Mouse (Mus musculus) induced T-regulatory cell, adult 2 months (primary cell): ENCODE measurements around the gene Rtcb.

Experiments used
- DNase-seq: peaks from one replicate; pipeline ENCODE4 v3.0.0-alpha.2; 2012; ENCODE audit warnings: low read depth

The Rtcb gene

DNA sequence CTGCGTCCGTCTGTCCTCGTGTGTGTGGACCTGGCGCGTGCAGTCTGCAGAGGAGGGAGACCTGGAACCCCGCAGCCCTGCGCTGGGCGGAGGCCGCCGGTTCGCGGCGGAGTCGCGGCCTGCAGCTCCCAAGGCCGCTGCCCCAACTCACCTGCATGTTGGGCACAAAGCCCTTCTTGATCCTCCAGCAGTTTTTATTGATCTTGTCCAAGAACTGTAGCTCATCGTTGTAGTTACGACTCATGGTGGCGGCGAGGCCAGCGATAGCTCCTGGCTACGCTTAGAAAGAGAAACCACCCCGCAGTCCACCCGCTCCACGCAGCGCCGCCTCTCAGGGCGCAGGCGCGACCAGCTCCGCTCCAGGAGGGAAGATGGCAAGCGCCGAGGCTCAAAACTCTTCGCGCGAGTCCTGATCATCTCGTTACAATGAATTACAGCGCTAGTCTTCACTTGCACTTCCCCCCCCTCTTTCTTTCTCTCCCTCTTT, at the start of gene Rtcb:
TSS of gene Rtcb (minus strand) at position 360 of the 487 bp plus-strand sequence.
- peak; percentile 97 for DNase-seq

GRCm38 (mm10) chr10:86006455-86006854, 48.8 kb upstream of the Rtcb start:
- DNase-seq = no peak

DNA sequence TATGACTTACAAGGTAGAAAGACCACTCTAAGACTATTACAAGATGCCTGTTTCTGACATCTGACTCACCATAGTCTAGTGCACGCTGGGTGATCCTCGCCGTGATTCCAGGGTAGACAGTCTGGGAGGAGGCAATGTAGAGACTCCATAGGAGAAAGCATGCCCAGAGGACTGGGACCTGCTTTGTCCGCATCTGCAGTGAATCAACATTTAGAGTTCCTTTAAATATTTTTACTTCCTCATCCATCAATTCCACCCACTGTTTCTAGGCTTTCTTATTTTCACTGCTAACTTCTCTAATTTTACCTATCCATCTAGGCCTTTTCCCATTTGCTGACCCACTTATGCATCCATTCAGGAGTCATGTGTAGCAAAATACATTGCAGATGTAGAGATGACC, 42.8 kb upstream of the Rtcb start:
- DNase-seq = no peak

- DNase-seq = no peak
These were observed 37.0 kb upstream of the Rtcb start for GRCm38 (mm10) chr10:85994543-85995104.

DNA sequence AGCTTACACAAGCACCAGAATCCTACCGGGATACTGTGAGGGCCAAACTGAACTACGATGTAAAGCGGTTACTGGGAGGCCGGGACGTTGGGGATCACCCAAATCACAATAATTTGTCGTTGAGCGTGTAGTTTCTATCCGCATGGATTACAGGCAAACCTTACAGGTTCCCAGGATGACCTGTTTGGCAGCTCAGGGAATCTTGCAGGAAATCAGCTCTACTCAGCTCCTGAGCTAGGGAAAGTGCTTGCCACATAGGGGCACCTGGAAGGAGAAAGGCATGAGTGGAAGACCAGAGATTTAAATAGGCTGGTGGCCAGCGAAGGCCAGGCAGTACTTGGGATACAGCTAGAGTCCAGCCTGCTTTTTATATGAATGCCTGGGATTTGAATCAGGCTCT, 36.2 kb upstream of the Rtcb start:
- no peak for DNase-seq

DNA sequence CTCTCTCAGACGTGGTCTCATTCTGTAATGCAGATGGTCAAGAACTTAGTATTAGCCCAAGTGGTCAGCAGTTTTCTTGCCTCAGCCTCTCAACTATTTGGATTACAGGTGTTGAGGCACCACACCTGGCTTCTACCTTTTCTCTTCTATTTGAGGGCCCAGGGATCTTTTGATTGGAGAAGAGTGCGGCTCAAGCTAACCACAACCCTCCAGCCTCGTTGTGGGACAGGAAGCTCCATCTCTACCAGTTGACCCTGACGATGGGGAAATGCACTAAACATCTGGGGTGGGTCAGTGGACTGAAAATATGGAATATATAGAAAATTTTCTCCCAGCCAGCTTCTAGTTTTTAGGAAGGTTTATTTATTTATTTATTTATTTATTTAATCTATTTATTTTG, 34.8 kb upstream of the Rtcb start:
- DNase-seq = no peak

DNA sequence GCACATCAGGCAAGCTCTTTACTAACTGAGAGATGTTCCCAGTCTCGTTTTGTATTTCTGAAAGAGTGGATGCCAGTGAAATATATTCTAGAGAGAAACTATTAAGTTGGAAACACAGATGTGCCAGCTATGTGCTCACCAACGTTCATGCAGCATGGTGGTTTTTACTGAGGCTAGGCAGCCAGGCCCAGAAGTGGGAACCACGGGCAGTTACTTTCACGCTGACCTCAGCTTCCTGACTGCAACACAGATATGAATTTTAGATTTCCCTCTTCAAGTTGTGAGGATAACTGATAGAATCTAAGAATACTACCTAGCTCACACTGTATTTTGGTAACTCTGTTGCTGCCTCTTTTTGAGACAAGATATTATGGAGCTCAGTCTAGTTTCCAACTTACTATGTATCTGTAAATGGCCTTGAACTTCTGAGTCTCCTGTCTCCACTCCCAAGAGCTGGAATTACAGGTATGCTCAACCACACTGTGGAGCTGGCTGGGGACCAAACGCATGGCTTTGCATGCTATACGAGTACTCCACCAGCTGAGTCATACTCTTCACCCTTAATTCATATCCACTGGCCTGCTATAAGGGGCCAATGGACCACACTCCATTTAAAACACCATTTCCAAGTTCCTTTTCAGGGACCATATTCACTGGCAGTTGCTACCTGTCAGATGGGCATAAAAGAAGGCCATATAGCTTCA, 31.9 kb upstream of the Rtcb start:
- no peak for DNase-seq

GRCm38 (mm10) chr10:85972915-85973314, 15.3 kb upstream of the Rtcb start:
- DNase-seq = no peak

DNA sequence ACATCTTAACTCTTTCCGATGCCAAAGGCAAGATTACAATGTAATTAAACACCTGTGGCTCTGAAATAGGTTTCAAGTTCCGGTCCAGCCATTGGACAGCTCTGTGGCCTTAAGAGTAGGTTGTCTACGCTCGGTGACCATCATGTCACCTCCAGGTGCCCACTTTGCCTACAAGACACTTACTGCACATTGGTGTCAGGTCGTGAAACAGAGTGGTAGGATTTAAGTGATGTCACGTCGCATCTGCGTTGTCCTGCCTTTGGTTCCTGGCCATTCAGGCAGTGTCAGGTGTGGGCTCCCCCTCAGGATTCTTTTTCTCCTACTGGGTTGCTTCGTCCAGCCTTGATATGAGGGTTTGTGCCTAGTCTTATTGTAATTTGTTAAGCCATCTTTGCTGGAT, 14.2 kb upstream of the Rtcb start:
- no peak for DNase-seq

DNA sequence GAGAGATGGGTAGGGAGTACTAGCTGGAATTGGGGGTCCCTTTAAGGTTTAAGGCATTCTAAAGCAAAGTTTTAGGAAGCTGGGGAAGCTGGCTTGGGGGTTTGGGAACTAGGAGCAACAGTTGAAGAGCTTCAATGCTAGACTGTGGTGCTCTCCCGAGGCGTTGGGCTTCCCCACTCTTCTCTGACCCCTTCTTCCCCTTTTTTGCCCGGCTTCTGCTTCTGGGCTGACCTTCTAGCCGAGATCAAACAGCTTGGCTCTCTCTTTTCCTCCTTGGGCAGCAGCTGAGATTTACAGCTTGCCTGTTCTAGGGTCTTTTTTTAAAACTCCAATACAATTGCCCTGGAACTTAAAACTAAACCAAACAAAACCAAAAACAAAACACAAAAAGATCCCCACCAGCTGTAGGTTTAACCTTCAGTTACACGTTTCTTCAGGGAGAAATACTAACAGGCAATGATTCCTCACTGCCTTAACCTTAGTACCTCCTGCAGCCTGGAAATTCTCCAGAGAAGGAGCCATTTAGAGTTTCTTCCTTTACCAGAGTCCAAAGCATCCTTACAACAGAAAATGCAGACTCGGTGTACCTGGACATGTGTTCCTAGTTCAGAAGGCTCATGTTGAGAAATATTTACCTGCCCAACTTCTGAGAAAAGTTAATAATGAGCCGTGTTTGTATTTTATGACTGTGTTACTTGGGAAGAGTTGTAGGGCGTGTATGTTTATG, 12.4 kb upstream of the Rtcb start:
- no peak for DNase-seq

- DNase-seq = no peak
These were observed 11.1 kb upstream of the Rtcb start for GRCm38 (mm10) chr10:85968731-85969130.

- peak; percentile 76 for DNase-seq
These were observed 10.6 kb upstream of the Rtcb start for GRCm38 (mm10) chr10:85968157-85968634.

DNA sequence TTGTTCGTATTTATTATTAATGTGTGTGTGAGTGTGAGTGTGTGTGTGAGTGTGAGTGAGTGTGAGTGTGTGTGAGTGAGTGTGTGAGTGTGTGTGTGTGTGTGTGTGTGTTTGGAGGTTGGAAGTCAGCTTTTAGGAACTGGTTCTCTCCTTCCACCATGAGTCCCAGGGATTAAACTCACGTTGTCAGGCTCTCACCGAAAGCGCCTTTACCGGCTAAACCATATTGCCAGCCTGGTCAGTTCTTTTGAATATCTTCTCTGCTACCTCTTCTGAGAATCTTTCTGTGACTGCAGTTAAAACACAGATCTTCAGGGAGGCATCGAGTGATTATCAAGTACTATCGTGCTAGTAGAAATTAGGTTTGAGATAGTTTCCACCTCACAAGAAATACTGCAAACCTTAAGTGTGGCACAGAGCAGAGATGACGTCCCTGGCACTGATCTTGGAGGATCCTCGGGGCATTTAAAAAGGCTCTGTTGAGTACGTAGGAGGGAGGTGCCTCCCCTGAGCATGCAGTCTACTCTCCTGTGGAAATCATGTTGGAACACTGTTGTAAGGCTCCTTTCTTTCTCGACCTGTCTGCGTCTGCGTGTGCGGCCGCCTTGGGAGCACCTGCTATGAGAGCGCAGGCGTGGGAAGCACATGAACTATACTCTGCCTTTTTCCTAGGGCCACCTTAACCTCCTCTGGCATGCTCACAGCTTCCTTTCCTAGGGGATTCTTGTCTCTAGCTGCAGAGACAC, 10.0 kb upstream of the Rtcb start:
- no peak for DNase-seq

DNA sequence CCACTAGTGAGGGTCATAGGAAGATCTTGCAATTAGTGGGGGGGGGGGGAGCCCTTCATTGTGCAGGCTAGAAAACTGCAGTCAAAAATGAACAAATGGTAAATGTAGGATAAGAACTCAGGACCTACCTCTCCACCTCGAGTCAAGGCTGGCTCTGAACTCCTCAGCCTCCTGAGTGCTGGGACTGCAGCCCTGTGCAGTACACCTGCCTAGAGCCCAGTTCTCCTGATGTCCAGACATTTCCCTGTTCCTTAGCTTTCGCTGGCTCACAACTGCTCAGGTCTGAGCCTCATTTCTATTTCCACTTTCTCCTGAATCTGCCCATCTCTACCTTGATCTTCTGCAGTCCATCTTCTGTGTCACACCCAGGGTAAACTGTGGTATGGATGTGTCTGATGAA, 8.9 kb upstream of the Rtcb start:
- DNase-seq = no peak

DNA sequence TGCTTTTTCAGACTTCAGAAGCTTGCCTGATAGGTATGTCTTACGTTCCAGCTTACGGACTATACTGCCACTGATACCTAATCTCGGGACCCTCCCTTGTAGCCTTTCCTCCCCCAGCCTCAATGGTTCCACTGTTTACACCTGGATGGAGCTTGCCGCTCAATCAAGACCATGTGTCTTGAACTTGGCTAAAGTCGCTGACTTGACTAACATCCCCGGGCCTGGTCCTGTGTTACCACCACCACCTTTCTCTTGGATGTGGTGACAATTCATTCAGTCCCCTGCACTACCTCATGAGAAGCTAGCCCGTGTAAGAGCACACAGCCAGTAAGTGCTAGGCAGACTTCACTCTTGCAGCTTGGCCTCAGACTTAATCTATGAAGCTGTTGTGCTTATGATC, 6.7 kb upstream of the Rtcb start:
- DNase-seq = no peak

DNA sequence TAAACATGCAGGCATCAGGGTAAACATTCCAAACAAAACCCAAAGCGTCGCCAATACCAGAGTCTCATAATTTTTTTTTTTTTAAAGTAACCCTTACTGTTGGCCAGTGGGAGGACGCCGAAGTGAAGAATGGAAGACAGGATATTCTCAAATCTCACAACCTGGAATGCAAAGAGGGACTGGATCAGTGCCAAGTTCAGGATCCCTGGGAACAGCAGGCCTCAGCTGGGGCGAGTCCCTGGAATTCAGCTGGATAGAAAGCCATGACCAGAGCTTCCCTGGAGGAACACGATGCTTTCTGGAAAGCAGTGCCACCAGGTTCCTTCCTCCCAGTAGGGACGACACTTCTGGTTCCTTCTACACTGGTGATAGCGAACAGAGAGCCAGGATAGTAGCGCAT, 5.3 kb upstream of the Rtcb start:
- DNase-seq = no peak

DNA sequence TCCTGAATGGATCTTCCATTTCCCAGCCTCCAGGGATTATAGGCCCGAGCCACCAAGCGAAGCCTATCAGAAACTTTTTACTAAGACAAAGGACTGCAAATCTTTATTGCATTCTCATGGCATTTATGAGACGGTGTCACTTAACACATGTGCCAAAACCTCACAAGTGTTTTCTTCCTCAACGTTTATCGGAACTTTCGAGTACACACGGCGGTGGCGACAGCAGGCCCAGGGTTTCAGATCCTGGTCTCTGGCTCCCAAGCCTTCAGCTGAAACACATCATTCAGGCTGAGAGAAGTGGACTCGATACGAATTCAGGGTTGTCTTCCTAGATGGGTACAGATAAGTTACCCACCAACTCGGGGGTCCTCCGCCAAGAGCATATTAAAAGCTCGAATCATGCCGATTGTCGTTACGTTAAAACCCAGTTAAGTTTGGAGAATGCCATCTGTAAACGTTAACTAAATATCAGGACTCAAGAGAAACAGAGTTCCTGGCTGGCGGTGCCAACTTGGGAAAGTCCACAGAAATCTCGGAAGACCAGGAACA, 678 bp downstream of the Rtcb start:
- peak; percentile 33 for DNase-seq

DNA sequence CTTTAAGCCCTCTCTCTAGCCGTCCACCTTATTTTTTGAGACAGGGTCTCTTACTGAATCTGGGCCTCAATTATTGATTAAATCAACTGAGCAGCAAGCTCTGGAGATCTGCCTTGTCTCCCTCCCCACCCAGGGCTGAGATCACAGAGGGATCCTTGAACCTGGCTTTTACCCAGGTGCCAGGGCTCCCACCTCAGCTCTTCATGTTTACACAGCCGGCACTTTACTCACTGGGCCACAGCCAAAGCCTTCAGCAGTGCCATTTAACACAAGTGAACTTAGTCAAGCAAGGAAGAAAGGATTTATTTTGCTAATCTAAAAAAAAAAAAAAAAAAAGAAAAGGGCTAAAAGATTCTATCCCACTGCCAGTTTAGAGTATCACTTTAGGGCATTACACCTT, 3.2 kb downstream of the Rtcb start:
- DNase-seq = no peak

DNA sequence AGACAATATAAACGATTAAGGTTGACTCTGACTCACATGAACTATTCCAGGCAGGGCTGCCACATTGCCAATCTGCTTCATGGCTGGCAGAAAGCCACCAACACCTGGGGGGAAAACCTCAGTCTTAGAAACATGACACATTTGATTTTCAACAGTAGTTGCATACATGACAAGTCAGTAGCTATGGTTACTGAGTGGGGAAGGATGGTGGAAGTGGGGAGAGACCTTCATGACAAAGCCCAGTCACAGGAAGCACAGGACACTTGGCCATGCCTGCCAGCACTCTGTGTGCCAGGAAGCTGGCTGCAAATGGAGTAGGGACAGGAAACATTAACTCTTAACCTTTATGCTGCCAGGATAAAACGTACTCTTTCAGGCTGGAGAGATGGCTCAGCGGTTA, 4.2 kb downstream of the Rtcb start:
- no peak for DNase-seq

GRCm38 (mm10) chr10:85951765-85952443, 5.7 kb downstream of the Rtcb start:
- no peak for DNase-seq

DNA sequence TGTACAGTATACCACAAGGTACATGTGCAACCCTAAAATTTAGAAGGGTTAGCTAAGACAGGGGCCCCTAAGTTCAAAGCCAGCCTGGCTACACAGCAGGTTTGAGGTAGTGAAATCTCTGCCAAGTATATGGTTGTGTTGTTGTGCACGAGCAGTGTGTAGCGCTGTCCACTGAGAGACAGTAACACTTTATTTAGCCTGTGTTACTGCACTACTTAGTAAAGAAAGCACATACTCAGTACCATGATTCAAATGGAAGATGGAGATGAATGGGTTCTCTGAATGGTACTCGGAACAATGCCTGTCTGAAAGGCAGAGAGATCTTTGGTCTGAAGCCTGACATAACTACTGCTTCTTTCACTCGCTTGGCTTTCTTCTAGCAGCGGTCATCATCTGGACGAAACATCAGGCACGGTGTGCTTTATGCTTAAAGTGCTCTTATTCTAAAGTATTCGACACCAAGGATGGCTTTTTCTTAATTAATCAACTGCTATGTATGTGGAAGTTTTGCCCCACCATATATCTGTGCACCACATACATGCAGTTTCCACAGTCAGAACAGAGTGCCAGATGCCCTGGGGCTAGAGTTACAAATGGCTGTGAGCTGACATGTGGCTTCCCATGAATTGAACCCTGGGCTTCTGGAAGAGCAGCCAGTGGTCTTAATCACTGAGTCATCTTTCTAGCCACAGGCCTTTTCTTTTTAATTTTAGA, 9.0 kb downstream of the Rtcb start:
- no peak for DNase-seq
